Mouse (Mus musculus) testis, adult 2 months (tissue): ENCODE measurements around the gene Klrc1. TPM values are rescaled to one million over a fixed set of nuclear protein-coding genes. Genes with fewer than 3 reads are reported as not detected.
"Not testable (repeated sequence)": the region's sequence is repeated elsewhere in the genome, so short reads cannot be mapped to it uniquely, and the experiment has no call there.

Source experiments
- H3K27ac ChIP-seq: fragments of 200-500 bp; 2 replicates; pipeline ENCODE4 v1.5.1; 2012; ENCODE audit warnings: low read depth, low read length; ENCODE audit not compliant: control insufficient read depth, insufficient read depth
- H3K27me3 ChIP-seq: fragments of 200-500 bp; 2 replicates; pipeline ENCODE4 v1.6.1; 2012; ENCODE audit warnings: mild to moderate bottlenecking, low read length, moderate library complexity; ENCODE audit not compliant: control insufficient read depth, insufficient read depth
- H3K36me3 ChIP-seq: fragments of 200-500 bp; 2 replicates; pipeline ENCODE4 v1.6.1; 2012; ENCODE audit warnings: mild to moderate bottlenecking, low read length; ENCODE audit not compliant: control insufficient read depth, insufficient read depth
- H3K4me1 ChIP-seq: fragments of 200-500 bp; 2 replicates; pipeline ENCODE4 v1.6.1; 2012; ENCODE audit warnings: low read length; ENCODE audit not compliant: control insufficient read depth, insufficient read depth
- H3K4me3 ChIP-seq: fragments of 200-500 bp; 2 replicates; pipeline ENCODE4 v1.5.1; 2012; ENCODE audit warnings: low read depth, mild to moderate bottlenecking, low read length, moderate library complexity, mixed read lengths; ENCODE audit not compliant: control insufficient read depth
- POLR2A ChIP-seq: fragments of 200-500 bp; IDR thresholded peaks from 2 replicates; pipeline ENCODE4 v1.6.1; 2012; ENCODE audit warnings: low read depth, mild to moderate bottlenecking, inconsistent platforms, low read length, moderate library complexity; ENCODE audit not compliant: control insufficient read depth
- polyA plus RNA-seq: library from polyadenylated mRNA; depleted of rRNA; stranded (reverse); fragments of >200 nt; gene quantifications from 2 replicates; pipeline ENCODE4 v1.2.3, GENCODE M21; 2012; rRNA removed

Gene Klrc1
- polyA plus RNA-seq, 1 experiment: not detected

GRCm38 (mm10) chr6:129643237-129643636, 35.5 kb downstream of the Klrc1 start, which contains the start of gene Klrc3:
Klrc3 (minus strand) TSS chr6:129643337.
- not testable (repeated sequence) for H3K27me3 ChIP-seq, H3K36me3 ChIP-seq, H3K27ac ChIP-seq, H3K4me3 ChIP-seq, H3K4me1 ChIP-seq

GRCm38 (mm10) chr6:129631046-129631445, 47.7 kb downstream of the Klrc1 start:
- H3K27ac ChIP-seq, H3K4me3 ChIP-seq, H3K36me3 ChIP-seq, H3K4me1 ChIP-seq, H3K27me3 ChIP-seq: not testable (repeated sequence)

GRCm38 (mm10) chr6:129623735-129624134, 55.0 kb downstream of the Klrc1 start, which contains the start of gene Klrk1:
Klrk1 (minus strand) TSS chr6:129623864.
- Histone ChIP-seq H3K27ac (no peak within 1 kb of the TSS), H3K27me3 (no peaks in the 10 kb centered on the region), H3K36me3 (no peaks in the 10 kb centered on the region), H3K4me3 (no peak within 1 kb of the TSS), H3K4me1 (no peaks in the 10 kb centered on the region)
- TF ChIP-seq POLR2A: no peak

Other genes starting within 250 kb of the Klrc1 start
- gene Clec1a, start 227.0 kb downstream of the Klrc1 start, polyA plus RNA-seq: 0.02 TPM in 1 of 2 replicates, not detected in the other
- 0.06 and 0.12 TPM in 2 replicates for gene Olr1, start 171.8 kb downstream of the Klrc1 start, polyA plus RNA-seq
- not detected in 2 replicates for gene Tmem52b, start 166.4 kb downstream of the Klrc1 start, polyA plus RNA-seq
- gene Gabarapl1, start 145.8 kb downstream of the Klrc1 start, polyA plus RNA-seq: 279 and 296 TPM in 2 replicates
- gene Klre1, start 101.1 kb downstream of the Klrc1 start, polyA plus RNA-seq: 0.14 TPM in 2 replicates
- gene Klrd1, start 87.2 kb downstream of the Klrc1 start, polyA plus RNA-seq: not detected in 2 replicates
- gene Klrk1, start 55.1 kb downstream of the Klrc1 start, polyA plus RNA-seq: not detected in 2 replicates
- gene Klrc3, start 35.6 kb downstream of the Klrc1 start, polyA plus RNA-seq: not detected in 2 replicates
- gene Klrc2, start 18.3 kb downstream of the Klrc1 start, polyA plus RNA-seq: not detected in 2 replicates
- not detected in 2 replicates for gene Klri1, start 38.2 kb upstream of the Klrc1 start, polyA plus RNA-seq
- not detected in 2 replicates for gene Klri2, start 61.5 kb upstream of the Klrc1 start, polyA plus RNA-seq
- not detected in 2 replicates for gene Gm156, start 105.3 kb upstream of the Klrc1 start, polyA plus RNA-seq
- gene Gm17631, start 183.7 kb upstream of the Klrc1 start, polyA plus RNA-seq: not detected in 2 replicates
- not detected in 2 replicates for gene Klra17, start 197.7 kb upstream of the Klrc1 start, polyA plus RNA-seq
- not detected in 2 replicates for gene Klra5, start 238.7 kb upstream of the Klrc1 start, polyA plus RNA-seq